Mouse (Mus musculus) ES-E14 (cell line): ENCODE data around the gene 4930590J08Rik.

ENCODE experiments used
- CHD2 ChIP-seq: IDR thresholded peaks from 2 replicates; pipeline ENCODE4 v1.6.1; 2014; ENCODE audit warnings: mild to moderate bottlenecking, low read depth, low read length, inconsistent platforms
- HCFC1 ChIP-seq: IDR thresholded peaks from 2 replicates; pipeline ENCODE4 v1.6.1; 2012; ENCODE audit warnings: low read length, inconsistent platforms, borderline replicate concordance; ENCODE audit not compliant: insufficient read depth
- MAFK ChIP-seq: IDR thresholded peaks from 2 replicates; pipeline ENCODE4 v1.6.1; 2014; ENCODE audit warnings: mild to moderate bottlenecking, low read depth, low read length, inconsistent platforms; ENCODE audit not compliant: insufficient read depth
- ZC3H11A ChIP-seq: IDR thresholded peaks from 2 replicates; pipeline ENCODE4 v1.6.1; 2012; ENCODE audit warnings: low read depth, mild to moderate bottlenecking, inconsistent platforms, low read length, borderline replicate concordance
- ZNF384 ChIP-seq: IDR thresholded peaks from 2 replicates; pipeline ENCODE4 v1.6.1; 2012; ENCODE audit warnings: low read depth, low read length, inconsistent platforms

DNA sequence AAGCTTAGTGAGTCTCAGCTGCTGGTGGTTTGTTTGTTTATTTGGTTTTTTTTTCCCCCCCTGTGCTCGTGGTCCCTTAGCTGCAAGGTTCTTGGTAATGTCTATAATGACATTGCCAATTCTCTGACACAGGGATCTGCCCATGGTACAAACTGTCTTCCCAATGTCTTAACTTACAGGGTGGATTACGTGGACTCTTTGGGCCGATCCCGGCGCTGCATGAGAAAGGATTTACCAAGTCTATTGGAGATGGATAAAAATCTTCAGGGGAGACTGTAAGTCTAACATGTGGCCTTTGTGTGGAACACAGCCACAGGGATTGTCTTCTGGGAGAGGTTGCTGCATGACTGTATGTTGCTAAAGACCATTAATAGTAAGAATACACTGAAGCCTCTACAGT, 12.0 kb upstream of the 4930590J08Rik start:
- TF ChIP-seq ZC3H11A (no peak), ZNF384 (no peak), MAFK (no peak), HCFC1 (no peak), CHD2 (no peak)
